Mouse (Mus musculus) spleen, adult 2 months (tissue): Measurements from ENCODE around the gene Fyttd1.

Source experiments
- CTCF ChIP-seq: fragments of 200-500 bp; IDR thresholded peaks from 2 replicates; pipeline ENCODE4 v1.5.1; 2011; ENCODE audit warnings: mild to moderate bottlenecking, inconsistent platforms; ENCODE audit not compliant: insufficient read depth, insufficient read length, insufficient replicate concordance; ENCODE audit errors: extremely low read depth
- POLR2A ChIP-seq: fragments of 200-500 bp; IDR thresholded peaks from 2 replicates; pipeline ENCODE4 v1.6.1; 2011; ENCODE audit warnings: low read depth, low read length, inconsistent platforms

GRCm38 (mm10) chr16:32849042-32849830 lies 28.1 kb upstream of the Fyttd1 start:
- TF ChIP-seq POLR2A (no peak), CTCF (no peak)
